Mouse (Mus musculus) mouse trophoblast stem cell (cell line): ENCODE data around the gene Tut4.

Experiments used
- in situ Hi-C, 2 experiments: fragments of 300-500 bp; cut with MseI, MboI; formaldehyde crosslinking; loops; 2 replicates in 1 of 2; 3 replicates in 1 of 2; pipeline ENCODE4 v1.15.1; 2025

The Tut4 gene

DNA sequence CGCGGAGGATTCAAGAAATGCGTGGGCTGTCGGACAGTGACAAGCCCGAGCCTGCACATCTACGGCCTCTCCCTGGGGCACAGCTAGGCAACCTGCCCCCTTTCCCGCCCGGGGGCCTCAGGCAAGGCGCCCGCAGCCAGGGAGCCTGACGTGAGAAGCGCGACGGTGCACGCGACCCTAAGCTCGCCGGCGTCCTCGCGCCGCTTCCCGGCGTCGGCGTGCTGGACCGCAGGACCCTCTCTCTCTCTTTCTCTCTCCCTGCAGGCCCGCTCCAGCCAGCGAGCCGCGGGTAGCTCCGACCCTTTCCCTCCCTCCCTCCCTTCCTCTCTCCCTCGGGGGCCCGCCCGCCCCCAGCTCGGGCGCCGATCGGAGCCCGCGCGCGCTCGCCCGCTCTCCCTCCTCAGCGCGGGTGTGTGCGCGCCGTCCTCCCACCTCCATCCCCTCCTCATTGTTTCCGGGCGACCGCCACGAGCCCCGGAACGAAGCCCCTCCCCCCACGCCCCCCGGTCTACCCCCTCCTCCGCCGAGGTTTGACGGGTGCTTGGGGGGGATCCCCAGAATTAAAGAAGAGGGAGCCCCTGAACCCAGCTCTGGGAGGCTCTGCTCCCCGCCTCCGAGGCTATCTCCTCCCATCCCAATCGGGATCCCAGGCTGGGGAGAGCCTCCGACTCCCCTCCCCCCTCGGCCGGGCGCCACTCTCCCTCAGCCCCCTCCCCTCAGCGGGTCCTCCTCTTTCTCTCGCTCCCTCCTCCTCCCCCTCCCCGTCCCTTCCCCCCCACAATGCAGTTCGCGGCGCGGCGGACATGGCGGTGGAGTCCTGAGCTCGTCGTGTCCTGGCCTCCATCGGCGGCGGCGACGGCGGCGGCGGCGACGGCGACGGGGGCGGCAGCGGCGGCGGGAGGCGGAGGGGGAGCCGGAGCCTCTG lies at the start of gene Tut4:
Gene Tut4, plus strand, starts transcription at position 196 of the 925 bp plus-strand sequence.
- in situ Hi-C loops, result loop anchor here in 1 of 2 experiments (10.0 kb wide), 1 partner anchor 115 kb away; no protein-coding TSS in a partner anchor

DNA sequence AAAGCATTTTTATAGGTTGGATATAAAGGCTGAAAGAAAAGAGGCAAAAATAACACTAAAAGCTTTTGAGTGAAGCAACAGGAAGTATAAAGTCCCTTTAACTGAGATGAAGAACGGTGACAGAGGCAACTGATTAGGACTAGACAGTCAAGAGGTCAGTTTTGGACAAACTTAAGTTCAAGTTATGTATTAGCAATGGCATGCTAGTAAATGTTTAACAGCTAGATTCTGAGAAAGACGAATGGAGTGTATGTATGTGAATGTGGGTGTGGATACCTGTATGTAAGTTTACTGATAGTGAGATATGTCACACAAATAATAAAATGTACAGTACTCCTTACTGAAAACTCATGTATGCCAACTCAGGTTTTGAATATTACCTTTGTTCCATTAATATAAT lies 34.6 kb upstream of the Tut4 start:
- in situ Hi-C loops, result no loop called here

DNA sequence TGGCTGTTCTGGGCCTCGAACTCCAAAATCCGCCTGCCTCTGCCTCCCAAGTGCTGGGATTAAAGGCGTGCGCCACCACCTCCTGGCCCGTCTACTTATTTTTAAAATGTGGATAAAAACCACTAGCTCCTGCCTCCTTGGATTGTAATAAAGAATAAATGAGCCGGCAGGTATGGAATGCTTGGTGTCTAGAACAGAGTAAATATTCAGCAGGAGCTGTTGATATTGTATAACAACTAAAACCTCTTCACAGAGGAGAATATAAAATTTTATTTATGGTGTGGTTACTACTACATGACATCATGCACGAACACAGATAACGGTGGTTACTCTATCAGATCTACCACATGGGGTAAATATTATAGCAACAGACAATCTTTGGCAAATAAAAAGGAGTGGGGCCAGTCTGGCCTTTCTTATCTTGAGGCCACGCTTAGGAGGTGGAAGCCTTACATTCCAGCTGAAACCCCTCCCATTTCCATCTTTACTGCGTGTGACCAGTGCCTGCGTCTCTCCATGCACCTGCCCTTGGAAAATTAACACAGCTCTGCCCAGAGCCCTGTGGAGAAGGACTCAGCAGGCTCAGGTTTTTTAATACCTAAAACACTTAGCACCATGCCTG lies 31.4 kb upstream of the Tut4 start:
- in situ Hi-C loops, result no loop called here

DNA sequence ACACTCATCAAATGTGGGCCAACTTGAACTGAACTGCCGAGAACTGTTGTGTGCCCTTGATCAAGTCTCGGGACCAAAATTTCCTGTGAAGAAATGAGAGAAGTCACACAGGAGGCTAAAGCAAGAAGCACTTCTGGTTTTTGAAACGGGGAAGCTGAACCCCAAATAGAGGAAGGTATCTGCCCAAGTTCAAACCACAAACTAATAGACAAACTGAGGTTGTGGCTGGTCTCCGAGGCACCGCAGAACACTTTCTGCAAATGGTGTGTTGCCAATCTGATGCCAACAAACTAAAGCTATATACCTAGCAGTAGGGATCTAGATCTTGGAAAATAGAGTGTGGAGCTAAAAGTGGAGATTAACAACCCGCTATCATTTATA lies 30.9 kb upstream of the Tut4 start:
- in situ Hi-C loops, result no loop called here

DNA sequence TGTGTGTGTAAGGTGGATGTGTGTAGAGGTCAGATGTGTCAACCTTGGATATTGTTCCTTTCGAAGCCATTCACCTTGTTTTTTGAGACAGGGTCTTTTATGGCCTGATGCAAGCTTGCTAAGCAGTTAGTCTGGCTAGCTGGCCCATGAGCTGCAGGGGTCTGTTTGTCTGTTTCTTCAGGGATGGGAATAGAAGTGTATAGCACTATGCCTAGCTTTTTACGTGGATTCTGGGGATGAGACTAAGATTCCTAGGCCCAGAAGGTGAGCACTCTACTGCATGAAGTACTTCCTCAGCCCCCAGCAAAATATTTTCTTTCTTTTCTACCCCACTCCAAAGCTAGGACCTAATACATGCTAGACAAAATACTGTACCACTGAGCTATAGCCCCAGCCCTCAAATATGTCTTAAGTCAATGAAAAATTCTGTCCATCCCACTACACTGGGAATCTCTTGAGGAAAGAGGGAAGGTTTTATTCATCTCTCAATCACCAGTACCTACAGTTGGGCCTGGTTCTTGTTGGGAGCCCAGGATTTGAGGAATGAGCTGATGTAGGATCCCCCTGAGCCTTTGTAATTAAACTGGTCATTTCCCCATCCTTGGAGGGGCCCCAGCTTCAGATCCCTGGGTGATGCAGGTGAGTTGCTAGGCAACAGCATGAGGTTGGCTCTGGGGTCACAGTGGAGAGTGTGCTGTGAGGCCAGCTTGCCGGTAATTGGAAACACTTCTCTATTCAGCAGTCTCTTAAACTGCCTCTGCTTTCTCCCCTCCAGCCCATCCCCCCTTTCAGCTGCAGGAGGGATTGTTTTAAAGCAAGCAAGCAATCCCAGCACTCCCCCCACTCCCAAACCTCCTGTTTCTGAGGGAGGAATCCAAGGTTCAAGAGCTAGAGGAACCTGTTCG lies 28.3 kb upstream of the Tut4 start:
- in situ Hi-C loops, result no loop called here

DNA sequence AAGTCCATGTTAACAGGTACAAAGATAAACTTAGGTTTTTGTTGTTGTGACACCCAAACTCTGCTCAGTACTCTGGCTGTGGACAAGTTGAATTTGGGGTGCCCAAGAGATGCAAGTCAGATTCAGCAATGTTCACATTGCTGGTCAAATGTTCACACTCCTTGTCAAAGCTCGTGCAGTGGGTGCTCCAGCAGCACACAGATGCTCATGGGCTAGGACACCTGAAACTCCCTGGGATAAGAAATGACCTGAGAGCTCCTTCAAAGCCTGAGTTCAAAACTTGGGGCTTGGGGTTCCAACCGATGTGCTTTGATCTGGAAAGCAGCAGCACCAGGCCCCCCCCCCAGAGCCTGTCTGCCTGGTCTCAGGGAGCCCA lies 27.7 kb upstream of the Tut4 start:
- in situ Hi-C loops, result no loop called here

DNA sequence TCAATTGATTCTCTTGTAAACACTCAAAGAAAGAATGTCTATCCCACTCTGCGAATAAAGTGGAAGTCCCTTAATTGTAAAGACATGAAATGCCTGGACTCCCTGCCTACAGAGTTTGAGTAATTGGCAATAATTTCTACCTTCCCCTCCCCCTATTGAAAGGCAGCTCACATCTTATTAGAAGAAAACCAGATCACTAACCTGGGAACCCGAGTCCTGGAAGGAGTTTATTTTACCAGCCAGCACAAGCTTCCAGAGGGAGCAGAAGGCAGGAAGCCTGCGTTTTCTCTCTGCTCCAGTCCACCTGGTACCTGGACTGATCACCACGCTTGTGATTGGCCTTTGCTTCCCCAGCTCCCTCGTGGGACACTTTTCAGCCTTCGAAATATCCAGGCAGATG lies 25.9 kb upstream of the Tut4 start:
- in situ Hi-C loops, result no loop called here

DNA sequence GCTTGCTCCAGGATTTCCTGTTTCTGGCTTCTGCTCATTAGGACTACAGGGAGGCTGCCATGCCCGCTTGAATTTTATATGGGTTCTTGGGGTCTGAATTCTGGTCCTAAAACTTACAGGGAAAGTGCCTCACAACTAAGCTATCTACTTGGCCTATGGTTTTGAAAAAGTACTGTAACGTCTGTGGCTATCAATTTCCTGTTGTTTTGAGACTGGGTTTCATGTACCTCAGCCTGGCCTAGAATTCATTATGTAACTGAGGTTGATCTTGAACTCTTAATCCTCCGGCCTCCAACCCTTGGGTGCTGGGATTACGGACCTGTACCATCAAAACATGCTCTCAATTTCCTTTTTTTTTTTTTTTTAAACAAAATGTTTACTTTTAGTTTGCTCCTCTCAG lies 25.0 kb upstream of the Tut4 start:
- in situ Hi-C loops, result no loop called here

DNA sequence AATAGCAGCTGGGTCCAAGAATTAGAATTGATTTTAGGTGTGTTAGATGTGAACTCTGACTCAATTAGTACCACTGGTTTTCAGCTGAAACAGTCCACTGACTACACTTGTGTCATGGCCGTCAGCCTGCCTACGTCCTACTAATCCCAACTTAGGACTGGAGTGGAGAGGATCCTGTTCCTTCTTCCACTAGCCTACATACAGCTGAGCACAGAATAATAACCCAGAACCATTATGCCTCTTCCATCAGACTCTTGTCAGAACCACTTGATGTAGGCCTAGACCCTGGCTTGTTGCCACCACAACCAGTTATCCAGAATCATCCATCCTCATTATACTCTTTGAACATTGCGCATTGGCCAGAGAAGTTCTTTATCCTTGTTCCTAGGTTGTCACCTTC lies 24.4 kb upstream of the Tut4 start:
- in situ Hi-C loops, result no loop called here

DNA sequence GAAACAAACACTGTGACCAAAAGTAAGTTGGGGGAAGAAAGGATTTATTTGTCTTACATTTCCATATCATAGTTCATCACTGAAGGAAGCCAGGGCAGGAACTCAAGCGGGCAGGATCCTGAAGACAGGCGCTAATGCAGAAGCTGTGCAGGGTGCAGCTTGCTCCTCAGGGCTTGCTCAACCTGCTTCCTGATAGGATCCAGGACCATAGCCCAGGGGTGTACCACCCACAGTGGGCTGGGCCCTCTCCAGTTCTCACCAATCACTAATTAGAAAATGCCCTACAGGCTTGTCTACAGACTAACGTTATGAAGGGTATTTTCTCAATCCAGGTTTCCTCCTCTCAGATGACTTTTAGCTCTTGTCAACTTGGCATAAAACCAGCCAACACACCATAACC lies 23.6 kb upstream of the Tut4 start:
- in situ Hi-C loops, result no loop called here

DNA sequence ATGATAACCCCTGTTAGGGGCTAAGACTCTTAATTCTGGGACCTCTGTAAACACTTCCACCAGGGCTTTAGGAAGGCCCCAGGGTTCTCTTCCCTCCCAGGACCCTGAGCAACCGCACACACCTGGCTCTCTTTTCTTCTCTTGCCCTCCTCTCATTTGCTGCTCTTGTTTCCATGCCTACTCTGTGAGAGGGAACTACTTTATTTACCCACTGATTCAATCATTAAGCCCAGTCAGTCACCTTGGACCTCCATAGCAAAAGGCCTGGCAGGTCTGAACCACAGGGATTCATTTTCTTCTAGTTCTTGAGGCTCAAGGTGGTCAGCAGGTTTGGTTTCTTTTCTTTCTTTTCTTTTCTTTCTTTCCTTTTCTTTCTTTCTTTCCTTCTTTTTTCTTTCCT lies 23.0 kb upstream of the Tut4 start:
- in situ Hi-C loops, result no loop called here

DNA sequence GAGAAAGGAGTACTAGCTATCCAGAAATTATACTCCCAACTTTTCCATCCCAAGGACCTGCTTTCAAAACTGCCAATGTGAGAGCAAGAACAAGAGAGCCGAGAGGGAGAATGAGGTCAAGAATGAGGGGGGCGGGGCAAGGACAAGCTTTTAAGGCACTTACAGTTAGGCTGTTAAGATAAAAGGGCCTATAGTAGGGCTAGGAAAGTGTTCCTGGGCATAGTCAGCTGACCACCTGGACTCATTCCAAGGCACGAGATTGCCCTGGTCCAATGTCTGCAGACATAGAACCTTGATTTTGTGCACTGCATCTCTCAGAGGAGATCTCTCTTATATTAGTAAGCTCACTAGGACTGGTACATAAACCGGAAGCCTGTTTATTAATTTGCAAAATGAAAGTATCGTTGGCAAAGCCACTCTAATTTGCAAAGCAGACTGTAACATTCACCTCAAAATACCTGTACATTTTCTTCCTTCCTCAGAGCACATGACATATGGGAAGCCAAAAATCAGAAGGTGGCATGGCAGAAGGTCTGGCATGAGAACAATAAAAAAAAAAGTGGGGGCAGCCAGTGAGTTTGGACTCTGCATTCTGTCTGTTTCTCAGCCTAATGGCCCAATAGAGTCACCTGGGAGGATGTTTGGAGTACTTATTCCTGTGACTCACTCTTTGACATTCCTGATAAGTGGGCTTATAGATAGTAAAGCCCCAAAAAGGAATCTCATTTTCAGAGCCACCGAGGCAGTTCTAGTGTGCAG lies 21.0 kb upstream of the Tut4 start:
- in situ Hi-C loops, result no loop called here

DNA sequence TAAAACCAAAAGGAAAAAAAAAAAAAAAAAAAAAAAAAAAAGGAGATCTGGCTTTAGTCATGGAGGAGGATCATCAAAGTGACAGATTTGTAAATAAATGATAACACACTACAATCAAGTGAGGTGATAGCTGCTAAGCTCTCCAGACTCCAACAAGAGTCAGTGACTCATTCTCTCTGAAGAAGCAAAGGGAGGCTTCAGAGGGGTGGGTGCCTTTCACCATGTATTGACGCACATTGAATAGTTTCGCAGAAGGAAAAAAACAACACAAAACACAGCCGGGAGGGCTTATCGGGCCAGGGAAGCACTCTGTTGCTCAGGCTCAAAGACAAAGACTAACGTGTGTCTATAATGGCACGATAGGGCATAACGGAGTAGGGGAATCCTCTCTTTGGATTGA lies 11.1 kb upstream of the Tut4 start:
- in situ Hi-C loops, result no loop called here

DNA sequence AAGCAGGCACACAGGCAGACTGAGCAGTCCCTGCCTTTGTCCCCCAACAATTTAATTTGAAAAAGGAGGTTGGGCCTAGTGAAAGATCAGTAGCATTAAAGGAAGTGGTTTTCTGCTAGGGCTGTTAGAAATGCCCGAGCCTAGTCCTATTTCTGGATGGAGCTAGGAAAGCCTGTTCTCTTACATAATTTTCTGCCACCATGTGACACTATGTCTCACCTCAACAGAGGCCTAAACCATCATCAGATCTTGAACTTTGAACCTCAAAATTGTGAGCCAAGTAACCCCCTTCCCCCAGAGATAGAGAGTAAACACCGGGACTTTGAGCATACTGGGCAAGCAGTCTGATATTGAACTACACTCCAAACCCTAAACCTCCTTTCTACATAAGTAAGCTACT lies 3.2 kb upstream of the Tut4 start:
- in situ Hi-C loops, result no loop called here

DNA sequence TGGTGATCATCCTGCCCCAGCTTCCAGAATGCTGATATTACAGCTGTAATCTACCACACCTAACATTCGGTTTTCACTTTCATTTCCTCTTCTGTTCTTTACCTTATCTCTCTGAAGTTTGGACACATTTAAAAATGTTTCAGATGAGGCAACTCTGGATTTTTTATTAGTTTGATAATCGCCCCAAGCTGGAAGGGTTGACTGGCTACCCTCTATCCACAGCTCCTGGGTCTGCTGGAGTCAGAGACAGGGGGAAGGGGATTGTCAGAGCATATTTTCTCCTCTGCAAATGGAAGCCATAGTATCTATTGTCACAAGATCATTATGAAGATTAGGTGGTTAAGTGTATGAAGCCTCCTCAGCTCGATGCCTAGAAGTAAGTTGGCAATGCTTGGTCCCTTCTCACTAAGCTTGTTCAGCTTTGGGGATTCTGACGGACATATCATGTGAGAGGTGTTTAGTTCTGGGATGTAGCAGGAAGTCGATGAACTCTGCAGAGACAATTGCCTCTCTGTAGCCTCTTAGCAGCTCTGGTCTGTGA lies 955 bp upstream of the Tut4 start:
- in situ Hi-C loops, result no loop called here

DNA sequence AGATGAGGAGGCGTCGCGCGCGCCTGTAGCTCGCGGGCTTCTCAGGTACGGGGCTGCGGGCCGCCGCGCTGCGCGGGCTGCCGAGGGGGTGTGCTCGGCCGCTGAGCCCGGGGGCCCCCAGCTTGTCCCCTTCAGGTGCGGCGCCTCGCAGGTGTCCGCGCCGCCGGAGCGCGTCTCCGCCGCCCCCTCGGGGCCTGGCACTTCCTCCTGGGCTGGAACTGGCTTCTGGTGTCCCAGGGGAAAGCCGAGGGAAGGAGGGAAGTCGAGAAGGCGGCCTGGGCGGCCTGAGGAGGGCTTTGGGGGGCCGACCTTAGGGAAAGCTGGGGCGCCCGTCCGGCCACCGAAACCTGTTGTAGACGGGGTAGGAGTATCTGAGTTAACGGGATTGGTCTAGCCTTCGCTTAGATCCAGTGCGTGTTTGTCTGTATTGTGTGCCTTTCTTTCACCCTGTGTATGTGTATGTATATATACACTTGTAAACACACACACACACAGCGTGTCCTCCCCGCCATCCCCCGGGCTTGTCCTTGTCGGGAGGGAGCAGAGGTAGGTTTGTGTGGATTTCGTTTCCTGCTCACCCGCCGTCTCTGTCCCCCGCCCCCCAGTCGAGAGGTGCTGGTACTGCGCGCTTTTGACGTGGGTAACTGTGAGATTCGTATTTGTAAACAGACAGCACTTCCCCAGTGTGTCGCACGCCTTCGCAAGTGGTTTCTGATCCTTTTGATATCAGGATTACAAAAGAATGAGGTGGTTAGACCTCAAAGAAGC lies 1.1 kb downstream of the Tut4 start:
- in situ Hi-C loops, result loop anchor here in 1 of 2 experiments (10.0 kb wide), 1 partner anchor 116 kb away; no protein-coding TSS in a partner anchor

DNA sequence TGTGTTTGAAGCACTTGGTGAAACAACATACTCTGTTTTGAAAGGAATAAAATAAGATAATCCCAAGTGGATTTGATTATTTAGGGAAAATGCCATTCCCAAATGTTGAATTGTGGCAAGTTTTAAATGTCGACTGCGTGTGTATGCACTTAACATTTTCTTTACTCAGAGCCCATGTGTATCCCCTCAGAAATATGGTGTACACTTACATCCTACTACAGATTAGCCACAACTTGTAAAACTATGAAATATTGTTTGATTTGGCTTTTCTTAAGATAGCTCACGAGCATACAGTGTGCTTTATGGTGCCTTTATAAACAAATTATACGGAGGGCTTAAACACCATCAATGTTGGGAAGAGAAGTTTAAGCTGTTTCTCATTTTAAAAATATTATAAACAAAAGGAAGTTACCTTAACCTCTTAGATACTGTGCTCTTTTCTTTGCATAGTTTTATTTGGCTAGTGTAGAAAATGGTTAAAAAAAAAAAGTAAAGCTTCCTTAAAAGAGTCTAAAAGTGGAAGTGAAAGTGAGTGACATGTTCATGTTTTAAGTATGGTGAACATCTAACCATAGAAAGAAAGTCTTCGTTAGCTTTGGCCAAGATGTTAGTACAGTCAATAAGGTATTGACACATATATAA lies 2.2 kb downstream of the Tut4 start:
- in situ Hi-C loops, result loop anchor here in 1 of 2 experiments (10.0 kb wide), 1 partner anchor 117 kb away; no protein-coding TSS in a partner anchor

DNA sequence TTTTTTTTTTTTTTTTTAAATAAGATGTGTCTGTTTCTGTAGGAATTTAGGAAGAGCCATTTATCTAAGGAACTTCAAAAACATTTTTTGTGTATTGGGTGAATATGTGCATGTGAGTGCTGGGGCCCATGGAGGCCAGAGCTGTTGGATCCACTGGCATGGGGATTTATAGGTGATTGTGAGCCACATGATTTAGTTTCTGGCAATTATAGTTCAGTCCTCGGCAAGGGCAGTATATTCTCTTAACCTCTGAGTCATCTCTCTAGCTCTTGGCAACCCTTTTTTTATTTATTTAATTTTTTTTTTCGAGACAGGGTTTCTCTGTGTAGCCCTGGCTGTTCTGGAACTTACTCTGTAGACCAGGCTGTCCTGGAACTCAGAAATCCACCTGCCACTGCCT lies 14.4 kb downstream of the Tut4 start:
- in situ Hi-C loops, result loop anchor here in 1 of 2 experiments (5.0 kb wide), 1 partner anchor 131 kb away; no protein-coding TSS in a partner anchor

DNA sequence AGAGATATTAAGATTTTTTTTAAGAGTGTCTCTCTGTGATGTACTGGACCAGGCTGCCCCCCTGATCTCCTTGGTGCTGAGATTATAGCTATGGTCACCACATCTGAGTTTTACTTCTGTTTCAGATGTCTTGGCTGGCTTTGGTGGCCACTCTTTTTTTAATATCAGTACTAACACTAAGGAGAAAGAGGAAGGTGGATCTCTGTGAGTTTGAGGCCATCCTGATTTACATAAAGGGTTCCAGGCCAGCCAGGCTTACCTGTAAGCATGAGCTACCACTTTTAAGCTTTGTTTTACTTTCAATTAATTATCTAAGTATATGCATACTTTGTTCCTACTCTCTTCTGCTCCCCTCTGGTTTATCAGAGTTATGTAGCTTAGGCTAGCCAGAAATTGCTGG lies 23.6 kb downstream of the Tut4 start:
- in situ Hi-C loops, result no loop called here

DNA sequence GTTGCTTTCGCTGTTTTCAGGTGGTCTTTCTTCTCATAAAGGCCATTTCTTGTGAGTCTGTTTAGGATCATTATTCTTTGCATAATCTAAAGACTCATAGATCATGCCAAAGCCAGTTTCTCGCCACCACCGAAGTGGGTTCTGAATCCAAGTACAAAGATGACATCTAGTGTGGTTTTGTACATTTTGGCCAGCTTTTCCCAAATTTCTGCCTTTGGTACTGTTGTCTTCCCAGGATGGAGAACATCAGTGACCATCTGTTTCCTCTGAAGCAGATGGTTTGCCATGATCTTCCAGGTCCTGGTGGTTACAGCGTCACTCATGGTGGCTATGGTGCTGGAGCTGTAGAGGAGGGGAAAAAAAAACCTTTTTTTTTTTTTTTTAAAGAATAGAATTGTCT lies 25.0 kb downstream of the Tut4 start:
- in situ Hi-C loops, result no loop called here
